Mouse (Mus musculus) neural tube, embryonic 14.5 days (tissue): Measurements from ENCODE around the gene Gusb. TPM values are rescaled to one million over a fixed set of nuclear protein-coding genes. Genes with fewer than 3 reads are reported as not detected.

Experiments used
- ATAC-seq: fragments of 200-750 bp; cut with Nextera tagmentation; 2 replicates; pipeline ENCODE4 v1.8.0; 2017; ENCODE audit warnings: low read depth, mild to moderate bottlenecking, moderate TSS enrichment, moderate library complexity
- H3K27ac ChIP-seq: fragments of 300-500 bp; sonication (generic); 2 replicates; pipeline ENCODE4 v1.5.1; 2014; ENCODE audit warnings: low read depth, mild to moderate bottlenecking, control low read depth, low read length, moderate library complexity, mixed read lengths
- H3K27me3 ChIP-seq: fragments of 300-500 bp; sonication (generic); 2 replicates; pipeline ENCODE4 v1.6.1; 2014; ENCODE audit warnings: low read length; ENCODE audit not compliant: control insufficient read depth, insufficient read depth
- H3K36me3 ChIP-seq: fragments of 300-500 bp; sonication (generic); 2 replicates; pipeline ENCODE4 v1.6.1; 2014; ENCODE audit warnings: low read length, mixed read lengths; ENCODE audit not compliant: control insufficient read depth, insufficient read depth
- H3K4me1 ChIP-seq: fragments of 300-500 bp; sonication (generic); 2 replicates; pipeline ENCODE4 v1.6.1; 2014; ENCODE audit warnings: low read length; ENCODE audit not compliant: control insufficient read depth, insufficient read depth
- H3K4me2 ChIP-seq: fragments of 300-500 bp; sonication (generic); 2 replicates; pipeline ENCODE4 v1.6.1; 2014; ENCODE audit warnings: mild to moderate bottlenecking, low read depth, low read length, control low read depth
- H3K4me3 ChIP-seq: fragments of 300-500 bp; sonication (generic); 2 replicates; pipeline ENCODE4 v1.5.1; 2014; ENCODE audit warnings: low read depth, low read length, control low read depth, mixed read lengths
- H3K9ac ChIP-seq: fragments of 300-500 bp; sonication (generic); replicated peaks from 2 replicates; pipeline ENCODE4 v1.6.1; 2014; ENCODE audit warnings: low read depth, mild to moderate bottlenecking, control low read depth, low read length, mixed read lengths
- H3K9me3 ChIP-seq: fragments of 300-500 bp; sonication (generic); 2 replicates; pipeline ENCODE4 v1.6.1; 2016; ENCODE audit warnings: low read length; ENCODE audit not compliant: control insufficient read depth
- WGBS: fragments of 180-500 bp; shearing (Covaris S2); extraction: QIAGEN DNeasy Blood & Tissue Kit; methylation state at CpG from one replicate; pipeline ENCODE4 v1.1.7; 2014; 5-methylcytosine and 5-hydroxymethylcytosine counted together
- polyA plus RNA-seq: library from polyadenylated mRNA; unstranded; fragments of >200 nt; fragmentation: Nextera tagmentation; extraction: Ambion mirVana; gene quantifications from 2 replicates; pipeline ENCODE4 v1.2.1, GENCODE M21; 2014

Gusb gene
- polyA plus RNA-seq, 1 experiment from 2014 or later, result 32.7 TPM

GRCm38 (mm10) chr5:129997700-129998099 is 5.1 kb downstream of the Gusb start:
- Histone ChIP-seq H3K36me3 (no peaks in the 10 kb centered on the region), H3K9me3 (no peaks in the 10 kb centered on the region), H3K4me1 (no peaks in the 10 kb centered on the region), H3K4me3 (no peak overlapping the region), H3K4me2 (no peak overlapping the region), H3K9ac (no peak overlapping the region), H3K27ac (no peak overlapping the region), H3K27me3 (no peaks in the 10 kb centered on the region)
- ATAC-seq, result no peak
- 73% methylated on average over 19 of the region's 19 CpGs for WGBS

DNA sequence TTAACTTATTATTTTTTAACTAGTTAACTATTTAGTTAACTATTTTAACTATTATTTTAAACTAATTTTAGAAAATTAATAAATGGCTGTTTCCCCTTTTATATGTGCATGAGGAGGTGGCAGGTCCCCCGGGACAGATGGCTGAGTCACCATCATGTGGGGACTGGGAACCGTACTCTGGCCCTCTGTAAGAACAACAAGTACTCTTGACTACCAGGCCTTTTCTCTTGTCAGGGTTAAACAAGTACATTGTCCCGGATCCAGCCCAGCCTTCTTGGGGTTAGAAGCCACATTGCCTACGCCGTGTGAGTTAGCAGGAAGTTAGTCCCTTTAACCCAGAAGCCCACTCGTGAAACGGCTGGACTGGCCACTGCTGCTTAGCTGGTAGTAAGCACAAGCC is 7.9 kb downstream of the Gusb start:
- H3K9me3 ChIP-seq, result no peaks in the 10 kb centered on the region
- no peaks in the 10 kb centered on the region for H3K27me3 ChIP-seq
- no peaks in the 10 kb centered on the region for H3K36me3 ChIP-seq
- WGBS, result 94% methylated on average over 7 of the region's 7 CpGs
- no peak overlapping the region for H3K4me3 ChIP-seq
- H3K4me2 ChIP-seq, result no peak overlapping the region
- no peaks in the 10 kb centered on the region for H3K4me1 ChIP-seq
- no peak overlapping the region for H3K27ac ChIP-seq
- no peak for ATAC-seq
- H3K9ac ChIP-seq, result no peak overlapping the region

- no peak overlapping the region for H3K27ac ChIP-seq
- WGBS, result 94% methylated on average over 14 of the region's 14 CpGs
- no peaks in the 10 kb centered on the region for H3K27me3 ChIP-seq
- H3K9me3 ChIP-seq, result no peaks in the 10 kb centered on the region
- no peak for ATAC-seq
- no peak overlapping the region for H3K4me2 ChIP-seq
- no peak overlapping the region for H3K4me3 ChIP-seq
- no peaks in the 10 kb centered on the region for H3K4me1 ChIP-seq
- H3K9ac ChIP-seq, result no peak overlapping the region
- H3K36me3 ChIP-seq, result no peaks in the 10 kb centered on the region
Observed at GRCm38 (mm10) chr5:129993374-129993773, 9.5 kb downstream of the Gusb start.

GRCm38 (mm10) chr5:129991898-129992297 is 11.0 kb downstream of the Gusb start:
- no peak overlapping the region for H3K4me3 ChIP-seq
- no peaks in the 10 kb centered on the region for H3K4me1 ChIP-seq
- H3K27me3 ChIP-seq, result no peaks in the 10 kb centered on the region
- 98% methylated on average over 5 of the region's 5 CpGs for WGBS
- H3K27ac ChIP-seq, result no peak overlapping the region
- no peak overlapping the region for H3K4me2 ChIP-seq
- no peaks in the 10 kb centered on the region for H3K36me3 ChIP-seq
- H3K9ac ChIP-seq, result no peak overlapping the region
- no peak for ATAC-seq
- no peaks in the 10 kb centered on the region for H3K9me3 ChIP-seq

GRCm38 (mm10) chr5:129989376-129989775 is 13.5 kb downstream of the Gusb start:
- H3K4me1 ChIP-seq, result no peaks in the 10 kb centered on the region
- no peaks in the 10 kb centered on the region for H3K9me3 ChIP-seq
- no peak overlapping the region for H3K4me2 ChIP-seq
- no peaks in the 10 kb centered on the region for H3K27me3 ChIP-seq
- H3K36me3 ChIP-seq, result no peaks in the 10 kb centered on the region
- ATAC-seq, result no peak
- 80% methylated on average over 13 of the region's 13 CpGs for WGBS
- no peak overlapping the region for H3K27ac ChIP-seq
- no peak overlapping the region for H3K4me3 ChIP-seq
- no peak overlapping the region for H3K9ac ChIP-seq

- Histone ChIP-seq H3K27ac (no peak overlapping the region), H3K27me3 (no peaks in the 10 kb centered on the region), H3K9me3 (no peaks in the 10 kb centered on the region), H3K4me3 (no peak overlapping the region), H3K9ac (no peak overlapping the region), H3K36me3 (0 out of 2 replicates have a peak, but pooled peaks cover 7% of the 10 kb centered on the region), H3K4me1 (no peaks in the 10 kb centered on the region), H3K4me2 (no peak overlapping the region)
- 91% methylated on average over 3 of the region's 3 CpGs for WGBS
- ATAC-seq, result no peak
Observed at GRCm38 (mm10) chr5:129980216-129980615, 22.6 kb downstream of the Gusb start.

GRCm38 (mm10) chr5:129978608-129979007 is 24.2 kb downstream of the Gusb start:
- no peaks in the 10 kb centered on the region for H3K9me3 ChIP-seq
- no peaks in the 10 kb centered on the region for H3K4me1 ChIP-seq
- ATAC-seq, result no peak
- H3K4me3 ChIP-seq, result no peak overlapping the region
- 0 out of 2 replicates have a peak, but pooled peaks cover 6% of the 10 kb centered on the region for H3K36me3 ChIP-seq
- no peak overlapping the region for H3K4me2 ChIP-seq
- H3K27me3 ChIP-seq, result no peaks in the 10 kb centered on the region
- H3K27ac ChIP-seq, result no peak overlapping the region
- H3K9ac ChIP-seq, result no peak overlapping the region
- WGBS, result 92% methylated on average over 5 of the region's 5 CpGs

GRCm38 (mm10) chr5:129977768-129978167 is 25.1 kb downstream of the Gusb start:
- Histone ChIP-seq H3K4me3 (no peak overlapping the region), H3K4me1 (no peaks in the 10 kb centered on the region), H3K27ac (no peak overlapping the region), H3K9me3 (no peaks in the 10 kb centered on the region), H3K27me3 (no peaks in the 10 kb centered on the region), H3K36me3 (no peaks in the 10 kb centered on the region), H3K4me2 (no peak overlapping the region), H3K9ac (no peak overlapping the region)
- WGBS, result 83% methylated on average over 4 of the region's 4 CpGs
- ATAC-seq, result no peak

- no peak overlapping the region for H3K4me3 ChIP-seq
- H3K27ac ChIP-seq, result no peak overlapping the region
- no peak overlapping the region for H3K4me2 ChIP-seq
- WGBS, result 87% methylated on average over 4 of the region's 4 CpGs
- H3K4me1 ChIP-seq, result no peaks in the 10 kb centered on the region
- H3K9ac ChIP-seq, result no peak overlapping the region
- H3K36me3 ChIP-seq, result no peaks in the 10 kb centered on the region
- ATAC-seq, result no peak
- H3K9me3 ChIP-seq, result no peaks in the 10 kb centered on the region
- no peaks in the 10 kb centered on the region for H3K27me3 ChIP-seq
Observed at GRCm38 (mm10) chr5:129974866-129975311, 28.0 kb downstream of the Gusb start.

- 95% methylated on average over 4 of the region's 4 CpGs for WGBS
- Histone ChIP-seq H3K27ac (no peak overlapping the region), H3K27me3 (no peaks in the 10 kb centered on the region), H3K4me2 (no peak overlapping the region), H3K4me3 (no peak overlapping the region), H3K9me3 (no peaks in the 10 kb centered on the region), H3K4me1 (no peaks in the 10 kb centered on the region), H3K9ac (no peak overlapping the region), H3K36me3 (no peaks in the 10 kb centered on the region)
- no peak for ATAC-seq
Observed at GRCm38 (mm10) chr5:129974354-129974753, 28.5 kb downstream of the Gusb start.
